Mouse (Mus musculus) layer of hippocampus, postnatal 10 days (tissue): ENCODE data around the gene Uqcr11. TPM values are rescaled to one million over a fixed set of nuclear protein-coding genes. Genes with fewer than 3 reads are reported as not detected.

Source experiments
- DNase-seq, 2 experiments: peaks; one replicate each; pipeline ENCODE4 v3.0.0; 2021; ENCODE audit warnings: low spot score in 2 of 2
- total RNA-seq, 2 experiments: library from RNA; stranded (reverse); gene quantifications; 2 replicates each; pipeline ENCODE4 v1.2.3; 2021

Gene Uqcr11
- total RNA-seq, 2 experiments from 2014 or later = 503 to 527 TPM

DNA sequence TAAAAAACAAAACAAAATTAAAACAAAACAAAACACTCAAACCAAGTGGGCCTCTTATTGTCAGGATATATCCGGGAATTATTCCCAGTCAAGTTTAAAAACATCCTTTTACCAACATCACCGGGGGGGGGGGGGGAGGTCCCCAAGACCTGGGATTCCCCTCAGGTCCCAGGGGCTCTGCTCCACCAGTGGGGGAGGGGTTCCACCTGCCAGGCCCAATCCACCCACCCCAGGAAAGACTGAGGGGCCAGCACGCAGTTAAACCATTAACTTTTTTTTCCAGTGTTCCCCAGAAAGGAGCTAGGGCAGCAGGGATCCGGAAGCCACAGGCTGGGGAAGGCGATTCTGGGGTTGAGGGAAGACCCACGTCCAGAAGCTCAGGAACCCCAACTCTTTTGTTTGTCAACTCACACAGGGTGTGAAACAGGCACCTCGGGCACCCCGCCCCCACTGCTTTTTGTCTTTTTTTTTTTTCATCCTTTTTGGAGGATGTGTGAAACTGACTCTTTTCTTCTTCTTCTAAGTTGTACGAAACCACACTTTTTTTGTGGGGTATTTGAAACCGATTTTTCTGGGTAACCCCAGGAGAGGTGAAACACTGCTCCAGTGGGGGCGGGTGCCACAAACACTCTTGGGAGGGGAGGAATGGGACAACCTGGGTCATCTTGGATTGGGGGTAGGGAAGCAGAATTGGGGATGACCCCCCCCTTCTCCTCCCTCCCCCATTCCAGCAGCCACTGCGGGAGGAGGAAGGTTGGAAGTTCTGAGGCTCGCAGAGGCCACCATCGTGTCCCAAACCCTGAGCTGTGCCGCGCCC lies 25.1 kb upstream of the Uqcr11 start:
- DNase-seq = no peak

DNA sequence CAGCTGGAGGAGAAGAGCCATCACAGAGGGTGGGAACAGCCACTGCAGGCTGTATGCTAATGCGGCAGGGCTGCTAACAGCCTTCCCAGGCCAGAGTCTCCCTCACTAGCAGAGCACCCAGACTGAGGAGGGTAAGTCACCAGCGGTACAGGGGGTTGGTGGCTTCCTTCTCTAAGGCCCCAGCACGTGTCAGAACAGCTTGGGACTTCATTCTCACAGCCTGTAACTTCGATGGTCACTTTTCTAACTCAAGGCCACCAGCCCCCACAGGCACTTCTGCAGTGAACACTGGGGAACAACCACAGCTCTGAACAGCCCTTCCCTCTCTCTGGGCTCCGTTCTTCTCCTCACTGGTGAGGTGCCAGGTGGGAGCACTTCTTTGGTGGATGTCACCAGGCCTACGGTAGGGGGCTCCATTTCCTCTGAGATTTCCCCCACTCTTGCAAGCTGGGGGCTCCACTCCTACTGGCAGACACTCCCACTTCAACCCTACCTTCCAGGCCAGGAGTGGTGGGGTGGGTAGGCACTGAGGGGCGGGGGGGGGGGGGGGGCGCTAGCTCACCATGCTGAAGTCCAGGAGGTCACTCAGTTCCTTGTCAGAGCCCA lies 23.8 kb upstream of the Uqcr11 start:
- no peak for DNase-seq

DNA sequence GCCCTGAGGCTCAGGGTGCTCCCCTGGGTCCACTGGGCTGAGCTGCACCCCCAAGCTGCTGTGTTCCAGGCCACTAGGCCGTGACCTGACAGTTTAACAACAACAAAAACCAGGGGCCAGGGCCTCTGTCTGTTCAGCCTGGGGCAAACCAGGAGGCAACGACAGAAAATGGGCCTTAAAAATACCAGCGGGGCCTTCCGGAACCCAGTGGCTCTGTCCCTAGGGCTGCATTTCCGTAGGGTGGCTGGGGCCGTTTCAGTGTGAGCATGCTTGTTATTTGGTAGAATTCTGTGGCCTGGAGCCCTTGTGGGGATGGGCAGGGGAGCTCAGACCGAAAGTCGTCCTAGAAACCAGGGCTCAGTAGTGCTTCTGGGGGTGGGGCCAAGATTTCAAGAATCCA lies 23.2 kb upstream of the Uqcr11 start:
- DNase-seq = no peak

DNA sequence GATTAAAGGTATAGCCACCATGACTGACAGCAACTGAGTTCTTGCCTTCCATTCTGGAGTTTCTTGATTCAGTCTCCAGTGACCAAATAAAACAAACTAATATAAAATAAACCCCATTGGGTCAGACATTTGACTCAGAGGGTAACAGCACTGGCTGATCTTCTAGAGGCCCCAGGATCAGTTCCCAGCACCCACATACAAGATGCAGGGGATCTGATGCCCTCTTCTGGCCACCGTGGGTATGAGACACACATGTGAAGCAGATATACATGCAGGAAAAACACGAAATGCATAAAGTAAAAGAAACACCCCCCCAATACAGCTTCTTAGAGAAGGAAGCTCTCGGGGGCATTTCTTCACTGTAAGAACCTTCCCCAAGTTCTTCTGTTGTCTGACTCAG lies 18.4 kb upstream of the Uqcr11 start:
- DNase-seq = no peak

DNA sequence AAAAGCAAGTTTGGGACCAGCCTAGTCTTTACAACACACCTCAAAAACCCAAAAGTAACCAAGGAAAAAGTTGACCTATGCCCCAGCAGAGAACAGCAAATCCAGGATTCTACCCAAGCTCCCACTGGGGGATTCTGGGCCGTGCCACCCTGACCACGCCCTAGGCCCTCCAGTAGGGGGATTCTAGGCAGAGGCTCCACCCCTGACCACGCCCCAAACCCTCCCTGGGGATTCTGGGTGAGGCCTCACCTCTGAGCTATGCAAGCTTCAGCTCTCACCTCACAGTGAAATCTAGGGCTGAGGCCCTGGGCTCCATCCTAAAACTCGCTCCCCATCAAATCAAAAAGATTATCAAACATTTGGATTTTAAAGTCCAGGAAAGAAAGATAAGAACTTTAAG lies 16.9 kb upstream of the Uqcr11 start:
- no peak for DNase-seq

DNA sequence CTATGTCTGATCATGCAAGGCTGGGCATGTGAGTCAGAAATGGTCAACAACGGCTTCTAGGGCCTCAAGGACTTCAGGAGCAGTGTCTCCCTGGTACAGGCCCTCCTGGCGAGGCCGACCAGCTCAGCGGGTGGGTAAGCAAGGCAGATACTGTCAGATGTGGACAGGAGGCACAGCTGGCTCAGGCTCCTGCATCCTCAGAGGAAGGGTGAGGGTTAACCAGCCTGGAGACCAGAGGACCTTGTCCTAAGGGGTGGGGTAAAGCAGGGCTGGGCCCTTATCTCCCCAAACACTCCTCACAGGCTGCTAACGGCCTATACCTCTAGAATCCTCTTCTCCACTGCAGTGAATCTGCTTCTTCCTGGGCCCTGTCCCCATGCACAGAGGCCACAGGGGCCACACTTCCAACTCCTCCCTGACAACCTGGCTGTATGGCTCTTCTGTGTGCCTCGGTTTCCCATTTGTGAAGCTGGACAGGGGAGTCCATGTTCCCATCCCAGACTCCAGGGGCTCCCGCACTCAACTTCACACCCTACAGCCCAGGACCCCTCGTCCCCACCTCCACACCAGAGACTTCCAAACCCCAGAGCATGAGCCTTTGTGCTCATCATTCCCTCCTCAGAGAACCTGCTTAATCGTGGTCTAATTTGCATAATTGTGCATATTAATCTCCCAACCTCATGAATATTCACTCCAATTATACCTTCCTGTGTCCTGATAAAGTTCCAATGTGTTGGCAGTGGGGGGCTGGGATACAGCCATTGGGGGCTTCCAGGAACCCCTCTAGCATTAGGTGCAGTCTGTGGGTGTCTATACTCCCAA lies 15.2 kb upstream of the Uqcr11 start:
- no peak for DNase-seq

DNA sequence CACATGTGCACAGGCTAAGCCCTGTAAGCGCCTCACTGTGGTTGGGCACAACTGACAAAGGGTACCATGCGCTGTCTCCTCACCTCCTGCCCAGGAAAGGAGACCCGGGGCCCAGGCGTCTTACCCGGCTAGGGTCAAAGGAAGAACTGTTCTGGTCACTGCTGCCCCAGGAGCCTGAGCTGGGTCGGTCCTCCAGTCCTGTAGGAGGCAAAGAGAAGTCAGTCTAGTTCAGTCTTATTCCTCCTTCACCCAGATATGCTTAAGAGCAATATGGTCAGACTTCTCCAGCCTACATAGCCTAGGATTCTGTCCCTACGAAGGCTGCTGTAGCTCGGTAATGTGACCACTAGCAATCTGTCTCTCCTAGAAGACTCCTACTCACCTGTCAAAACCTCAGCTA lies 14.6 kb upstream of the Uqcr11 start:
- no peak for DNase-seq

DNA sequence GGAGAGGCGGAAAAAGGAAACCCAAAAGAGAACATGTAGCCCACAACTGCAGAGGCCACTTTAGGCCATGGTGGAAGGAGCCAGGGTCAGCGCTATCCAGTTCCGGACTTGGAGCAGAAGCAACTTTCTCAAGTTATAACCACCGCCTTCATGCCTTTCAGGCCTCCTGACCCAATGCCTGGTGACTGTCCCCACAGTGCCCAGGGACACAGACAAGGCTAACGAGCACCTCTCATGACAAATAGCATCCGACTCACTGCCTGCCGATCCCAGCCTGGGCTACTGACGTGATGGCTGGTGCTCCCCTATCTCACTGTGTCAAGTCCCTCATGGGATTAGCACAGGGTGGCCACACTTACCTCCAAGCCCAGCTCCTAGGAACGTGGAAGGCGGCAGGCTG lies 14.1 kb upstream of the Uqcr11 start:
- no peak for DNase-seq

DNA sequence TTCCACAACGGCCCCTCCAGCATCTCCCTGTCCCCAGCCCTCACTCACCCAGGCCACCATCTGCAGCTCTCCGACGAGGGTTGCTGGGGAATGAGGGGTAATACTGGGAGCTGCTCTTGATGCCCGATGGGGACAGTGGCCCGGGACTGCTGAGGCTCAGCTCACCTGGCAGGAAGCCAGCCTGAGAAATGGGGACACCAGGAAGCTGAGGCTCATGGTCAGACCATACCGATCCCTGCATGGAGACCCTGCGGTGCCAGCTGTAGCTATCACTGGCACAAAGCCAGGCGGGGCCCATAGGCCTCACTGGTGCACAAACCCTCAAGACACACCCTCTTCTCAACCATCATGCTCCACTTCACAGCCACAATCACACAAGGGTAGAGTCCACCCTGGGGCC lies 12.8 kb upstream of the Uqcr11 start:
- no peak for DNase-seq

DNA sequence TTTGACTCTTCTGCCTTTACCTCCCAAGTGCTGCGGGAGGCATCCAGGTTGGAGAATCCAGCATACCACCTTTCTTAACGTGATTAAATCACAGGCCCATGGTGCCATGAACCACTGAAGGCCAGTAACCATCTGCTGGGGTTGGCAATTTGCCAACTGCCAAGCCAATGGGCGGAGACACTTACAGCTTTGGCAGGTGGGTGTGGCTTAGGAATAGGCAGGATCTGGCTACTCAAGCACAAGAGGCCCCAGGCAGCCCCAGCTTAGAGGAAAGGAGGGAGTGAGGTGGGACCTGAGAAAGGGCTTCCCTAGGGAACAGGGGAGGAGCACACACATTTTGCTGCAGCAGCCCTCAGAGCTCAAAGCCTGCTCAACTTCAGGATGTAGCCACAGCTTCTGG lies 11.7 kb upstream of the Uqcr11 start:
- DNase-seq = peak in 1 of 2 experiments; percentile 59

DNA sequence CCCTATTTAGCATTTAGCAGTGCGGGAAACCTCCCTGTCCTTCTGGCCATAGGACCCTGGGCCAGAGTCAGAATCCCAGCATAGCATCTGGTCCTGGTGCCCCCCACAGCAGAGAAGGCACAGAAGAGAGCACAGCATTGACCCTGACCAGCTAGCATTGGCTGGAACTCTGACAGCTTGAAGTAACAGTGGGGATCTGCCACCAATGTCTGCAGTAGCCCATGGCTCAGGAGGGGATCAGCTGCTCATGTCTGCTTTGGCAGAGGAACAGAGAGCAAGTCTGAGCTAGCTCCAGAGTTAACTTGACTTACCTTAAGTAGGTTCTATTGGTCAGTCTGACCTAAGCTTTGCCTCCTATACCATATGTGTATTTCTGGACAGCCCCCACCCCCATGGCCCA lies 11.2 kb upstream of the Uqcr11 start:
- no peak for DNase-seq

DNA sequence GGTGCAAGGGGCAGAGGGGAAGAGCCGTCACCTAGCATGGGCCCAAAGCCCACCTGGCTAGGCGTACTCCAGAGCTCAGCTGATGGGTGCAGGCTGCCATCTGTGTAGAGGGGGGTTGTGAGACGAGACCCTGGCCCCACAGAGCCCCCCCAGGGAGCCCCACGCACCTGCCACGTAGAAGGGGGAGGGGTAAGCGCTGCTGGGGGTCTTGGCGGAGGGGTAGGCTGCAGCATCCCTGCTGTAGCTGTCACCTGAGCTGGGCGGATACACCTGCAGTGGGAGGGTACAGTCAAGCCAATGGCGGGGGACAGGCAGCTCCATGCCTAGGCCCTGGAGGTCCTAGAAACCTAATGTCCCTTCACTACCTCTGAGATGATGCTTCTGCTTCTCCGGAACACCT lies 10.7 kb upstream of the Uqcr11 start:
- no peak for DNase-seq

DNA sequence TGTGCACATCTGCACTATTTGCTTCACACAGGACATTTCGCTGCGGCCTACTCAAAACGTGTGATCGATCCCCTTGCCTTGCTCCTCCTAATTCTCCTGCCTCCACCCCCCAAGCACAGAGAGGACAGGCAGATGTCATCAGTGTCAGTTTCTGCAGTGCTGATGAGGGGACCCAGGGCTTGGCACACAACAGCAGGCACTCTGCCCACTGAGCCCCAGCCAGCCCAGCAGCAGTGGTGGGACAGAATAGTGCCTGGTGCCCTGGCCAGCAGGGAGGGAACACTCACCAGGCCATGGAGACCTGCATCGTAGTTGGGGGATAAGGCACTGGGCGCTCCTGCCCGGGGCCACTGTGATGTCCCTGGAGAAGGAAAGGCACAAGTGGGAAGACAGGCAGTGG lies 8.9 kb upstream of the Uqcr11 start:
- no peak for DNase-seq

DNA sequence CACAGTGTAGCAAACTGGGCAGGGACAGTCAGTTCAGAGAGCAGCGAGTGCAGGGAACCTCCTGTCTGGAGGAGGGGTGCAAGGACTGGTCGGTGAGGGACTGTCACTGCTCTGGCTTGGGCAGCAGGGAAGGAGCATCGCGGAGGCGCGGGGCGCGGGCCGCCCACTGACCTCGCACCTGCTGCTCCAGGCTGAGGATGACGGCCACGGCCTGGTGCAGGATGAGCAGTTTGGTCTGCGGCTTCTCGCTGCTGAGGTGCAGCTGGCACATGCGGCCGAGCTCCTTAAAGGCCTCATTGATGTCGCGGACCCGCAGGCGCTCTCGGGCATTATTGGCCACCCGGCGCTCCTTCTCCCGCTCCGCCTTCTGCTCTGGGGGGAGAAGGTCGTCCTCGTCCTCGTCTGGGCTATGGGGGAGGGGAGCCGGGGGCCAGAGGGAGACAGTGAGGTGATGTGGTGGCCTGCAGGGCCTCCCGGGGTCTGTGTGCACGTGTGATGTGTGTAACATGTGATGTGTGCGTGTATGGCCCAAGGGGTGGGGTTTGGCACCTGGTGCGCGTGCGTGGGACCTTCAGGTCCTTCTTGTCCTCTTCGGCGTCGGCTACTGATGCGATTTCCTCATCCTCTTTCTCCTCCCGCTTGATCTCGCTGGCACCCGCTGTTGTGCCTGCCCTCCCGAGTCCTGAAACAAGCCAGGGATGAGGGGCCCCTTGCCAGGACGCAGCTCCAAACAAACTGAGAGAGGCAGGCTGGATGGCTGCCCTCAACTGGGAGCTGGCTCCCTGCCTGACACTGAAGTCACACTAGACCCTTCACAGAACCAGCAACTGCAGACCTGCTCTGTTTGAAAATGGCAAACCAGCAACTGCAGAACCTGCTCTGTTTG lies 6.3 kb upstream of the Uqcr11 start:
- DNase-seq = peak; percentile 85 to 89

DNA sequence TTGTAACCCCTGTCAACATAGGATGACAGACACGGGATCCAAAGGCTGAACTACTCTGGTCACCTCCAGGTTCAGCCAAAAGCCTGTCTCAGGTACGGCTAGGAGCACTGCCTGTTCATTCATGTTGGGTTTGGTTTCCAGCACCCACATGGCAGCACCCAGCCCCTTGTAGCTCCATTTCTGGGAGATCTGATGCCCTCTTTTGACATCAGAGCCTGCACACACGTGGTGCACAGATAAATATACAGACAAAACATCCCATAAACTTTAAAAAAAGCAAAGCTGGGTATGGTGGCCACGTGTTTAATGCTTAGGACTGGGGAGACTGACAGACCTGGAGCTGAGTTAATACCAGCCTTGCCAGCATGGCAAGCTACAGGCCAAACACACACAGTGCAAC lies 1.3 kb upstream of the Uqcr11 start:
- no peak for DNase-seq

DNA sequence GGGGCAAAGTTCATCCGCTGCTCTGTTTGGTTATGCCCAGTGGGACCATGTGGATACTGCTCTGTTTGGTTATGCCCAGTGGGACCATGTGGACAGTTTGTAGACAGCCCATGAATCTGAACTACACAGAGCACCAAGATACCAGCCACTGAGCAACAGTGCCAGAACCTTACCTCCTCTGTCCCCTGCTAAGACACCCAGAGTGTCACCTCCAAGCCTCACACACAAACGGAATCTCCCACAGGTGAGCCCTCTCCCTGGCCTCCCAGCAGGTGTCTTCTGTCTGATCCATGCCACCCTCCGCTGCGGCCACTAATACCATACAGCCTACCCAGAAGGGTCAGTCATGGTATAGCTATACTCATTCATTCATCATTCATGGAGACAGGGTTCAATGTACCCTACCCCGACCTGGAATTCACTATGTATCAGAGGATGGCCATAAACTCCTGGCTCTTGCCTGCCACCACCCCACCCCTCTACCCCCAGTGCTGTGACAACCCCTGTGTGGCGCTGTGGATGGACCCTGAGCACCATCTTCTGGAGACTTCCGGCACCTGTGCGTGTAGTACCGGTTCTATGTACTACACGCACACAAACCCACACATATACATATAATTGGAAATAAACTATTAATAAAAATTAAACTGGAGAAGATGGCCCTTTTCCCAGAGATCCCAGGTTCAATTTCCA lies 1.0 kb downstream of the Uqcr11 start:
- DNase-seq = no peak

DNA sequence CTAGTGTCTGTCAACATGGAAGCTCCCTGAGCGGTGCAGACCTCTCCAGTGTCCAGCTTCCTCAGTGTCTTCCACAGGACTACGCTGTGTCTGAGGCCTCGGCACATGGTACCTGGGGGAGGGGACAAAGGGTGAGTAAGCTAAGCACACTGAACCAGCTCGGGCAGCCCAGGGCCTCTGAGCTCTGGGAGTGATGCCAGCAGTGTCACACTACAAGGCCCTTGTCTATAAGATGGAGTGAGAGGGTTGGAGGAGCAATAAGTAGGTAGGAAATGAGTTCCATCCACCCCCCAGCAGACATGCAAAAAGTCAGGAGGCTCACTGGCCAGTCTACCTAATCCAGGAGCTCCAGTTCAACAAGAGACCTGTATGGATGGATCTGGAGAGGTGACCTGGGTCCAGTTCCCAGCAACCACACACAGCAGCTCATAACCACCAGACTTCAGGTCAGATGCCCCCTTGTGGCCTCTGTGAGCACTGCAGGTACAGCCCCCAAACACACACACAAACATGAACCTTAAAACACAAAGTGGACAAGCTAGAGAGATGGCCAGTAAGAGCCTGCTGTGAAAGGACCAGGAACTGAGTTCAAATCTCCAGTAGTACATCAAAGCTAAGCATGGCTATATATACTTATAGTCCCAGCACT lies 3.5 kb downstream of the Uqcr11 start:
- no peak for DNase-seq

DNA sequence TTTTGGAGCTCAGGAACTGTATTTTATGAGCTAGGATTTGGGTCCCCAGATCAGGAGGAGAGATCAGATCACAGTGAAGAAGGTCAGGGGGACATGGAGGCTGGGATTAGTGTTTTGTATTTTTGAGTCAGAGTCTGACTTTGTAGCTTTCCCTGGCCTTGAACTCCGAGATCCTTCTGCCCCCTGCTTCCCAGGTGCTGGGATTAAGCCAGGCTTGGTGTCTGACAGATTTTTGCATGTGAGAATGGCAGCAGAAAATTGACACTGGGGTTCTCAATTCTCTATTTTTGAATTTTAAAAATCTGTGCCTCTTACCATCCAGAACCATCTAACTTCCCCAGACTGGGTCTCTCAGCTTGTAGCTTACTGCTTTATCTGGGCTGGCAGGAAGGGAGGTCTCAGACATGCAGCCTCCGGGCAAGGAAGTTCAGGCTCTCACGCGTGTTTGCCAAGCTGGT lies 5.9 kb downstream of the Uqcr11 start:
- DNase-seq = no peak

DNA sequence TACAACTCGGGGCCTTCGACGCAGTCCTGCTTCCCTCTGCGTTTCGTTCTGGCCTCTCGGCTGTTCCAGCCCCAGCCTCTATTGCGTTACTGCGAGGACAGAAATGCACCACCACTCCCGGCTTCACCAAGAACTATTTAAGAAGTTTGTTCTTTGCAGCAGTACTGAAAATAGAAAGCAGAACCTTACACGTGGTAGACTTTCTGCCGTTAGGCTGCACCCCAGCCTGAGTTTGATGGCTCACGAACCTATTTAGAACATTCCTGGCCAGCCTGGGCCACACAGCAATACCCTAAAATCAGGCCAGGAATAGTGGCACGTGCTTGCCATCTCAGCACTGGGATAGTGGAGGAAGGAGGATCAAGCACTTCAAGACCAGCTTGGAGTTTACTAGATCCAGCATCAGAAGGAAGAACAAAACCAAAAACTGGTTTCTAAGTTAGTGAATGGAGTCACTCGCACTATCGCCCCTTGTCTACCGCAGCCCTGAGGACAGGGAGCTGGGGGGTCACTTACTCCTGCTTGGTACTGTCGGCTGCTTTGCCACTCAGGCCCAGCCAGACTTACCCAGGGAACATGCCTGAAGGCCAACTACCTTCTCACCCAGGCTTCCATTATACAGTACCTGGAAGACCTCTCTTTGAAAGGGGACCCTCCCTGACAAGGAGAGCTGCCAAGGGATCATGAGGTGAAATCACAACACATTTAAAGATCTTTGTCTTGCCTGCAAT lies 6.5 kb downstream of the Uqcr11 start:
- no peak for DNase-seq
